Mouse (Mus musculus) fibroblast of lung, adult 2 months (primary cell): ENCODE measurements around the gene Adamts16.

Source experiments
- DNase-seq: peaks from one replicate; pipeline ENCODE4 v3.0.0-alpha.2; 2011; ENCODE audit warnings: low read depth

The Adamts16 gene

GRCm38 (mm10) chr13:70762586-70762985 is 79.0 kb downstream of the Adamts16 start:
- DNase-seq, result no peak

GRCm38 (mm10) chr13:70761312-70761711 is 80.3 kb downstream of the Adamts16 start:
- DNase-seq, result peak; percentile 80

- no peak for DNase-seq
Observed at GRCm38 (mm10) chr13:70760186-70760585, 81.4 kb downstream of the Adamts16 start.

GRCm38 (mm10) chr13:70746294-70747008 is 95.2 kb downstream of the Adamts16 start:
- no peak for DNase-seq

GRCm38 (mm10) chr13:70744416-70745038 is 97.1 kb downstream of the Adamts16 start:
- peak; percentile 90 for DNase-seq

GRCm38 (mm10) chr13:70742693-70743092 is 98.9 kb downstream of the Adamts16 start:
- no peak for DNase-seq

GRCm38 (mm10) chr13:70740281-70741240 is 101.0 kb downstream of the Adamts16 start:
- DNase-seq, result no peak

- no peak for DNase-seq
Observed at GRCm38 (mm10) chr13:70738781-70739180, 102.8 kb downstream of the Adamts16 start.

GRCm38 (mm10) chr13:70736409-70736808 is 105.2 kb downstream of the Adamts16 start:
- no peak for DNase-seq

GRCm38 (mm10) chr13:70734640-70735039 is 107.0 kb downstream of the Adamts16 start:
- no peak for DNase-seq

- no peak for DNase-seq
Observed at GRCm38 (mm10) chr13:70733911-70734310, 107.7 kb downstream of the Adamts16 start.

- no peak for DNase-seq
Observed at GRCm38 (mm10) chr13:70733206-70733605, 108.4 kb downstream of the Adamts16 start.

GRCm38 (mm10) chr13:70732781-70733180 is 108.8 kb downstream of the Adamts16 start:
- DNase-seq, result no peak

- no peak for DNase-seq
Observed at GRCm38 (mm10) chr13:70731349-70731748, 110.3 kb downstream of the Adamts16 start.

- DNase-seq, result no peak
Observed at GRCm38 (mm10) chr13:70729996-70730395, 111.6 kb downstream of the Adamts16 start.

GRCm38 (mm10) chr13:70726249-70726648 is 115.4 kb downstream of the Adamts16 start:
- no peak for DNase-seq

- no peak for DNase-seq
Observed at GRCm38 (mm10) chr13:70724635-70725034, 117.0 kb downstream of the Adamts16 start.

GRCm38 (mm10) chr13:70724108-70724622 is 117.4 kb downstream of the Adamts16 start:
- no peak for DNase-seq

- DNase-seq, result no peak
Observed at GRCm38 (mm10) chr13:70719994-70720393, 121.6 kb downstream of the Adamts16 start.

- DNase-seq, result no peak
Observed at GRCm38 (mm10) chr13:70718814-70719213, 122.8 kb downstream of the Adamts16 start.

GRCm38 (mm10) chr13:70716022-70716421 is 125.6 kb downstream of the Adamts16 start:
- DNase-seq, result no peak

- DNase-seq, result no peak
Observed at GRCm38 (mm10) chr13:70714081-70714775, 127.4 kb downstream of the Adamts16 start.
